11 mouse cellular contexts compared by ENCODE assay signal in genomic region chr5:24871276-24871675, GRCm38 (mm10). TPM values are rescaled to one million over a fixed set of nuclear protein-coding genes. Genes with fewer than 3 reads are reported as not detected.
DNase-seq lines count a peak whose midpoint lies in the region; ATAC-seq and TF ChIP-seq lines count a peak whose summit lies in the region.
"Had no signal": no experiment of that assay in that cellular context is flagged by ENCODE, and none has a peak within 500 bp of the region (broad histone marks: within the 10 kb centered on the region; RNA-seq: fewer than 3 reads in every experiment).

No protein-coding gene starts in this region.

- intact Hi-C loops in left cerebral cortex, adult 2 months (cut with DNase I), result no loop called here

- H3K4me1 ChIP-seq in heart, embryonic 11.5 days (ENCODE audit: control insufficient read depth, insufficient read depth, low read length), result no peaks in the 10 kb centered on the region
- no peaks in the 10 kb centered on the region for H3K4me1 ChIP-seq in hindbrain, embryonic 11.5 days (replicated peaks; ENCODE audit: control insufficient read depth, insufficient read depth, low read length)
- no peaks in the 10 kb centered on the region for H3K4me1 ChIP-seq in forebrain, postnatal 0 days (ENCODE audit: insufficient read depth)

- DNase-seq in heart, adult 18-20 months, result peak; percentile 31 to 32
- peak; percentile 27 to 41 for DNase-seq in urinary bladder, adult 18-20 months (ENCODE audit: low spot score in 2 of 2)
- DNase-seq in urinary bladder, adult 2 months (ENCODE audit: low spot score), result no peak
- DNase-seq in left cerebral cortex, adult 2 months (ENCODE audit: extremely low spot score in 1 of 2, low spot score in 2 of 2), result peak; percentile 53 to 61
- no peak for DNase-seq in hindbrain, embryonic 11.5 days (ENCODE audit: low spot score)
- no peak for DNase-seq in ovary, postnatal 10 days (ENCODE audit: low spot score)
- DNase-seq in forebrain, postnatal 0 days, result no peak
- DNase-seq: embryo, embryonic 11 days had no signal

- peaks cover 19% of the 10 kb centered on the region for H3K36me3 ChIP-seq in heart, embryonic 11.5 days (ENCODE audit: control insufficient read depth, insufficient read depth, low read length)
- H3K36me3 ChIP-seq in hindbrain, embryonic 11.5 days (ENCODE audit: control insufficient read depth, insufficient read depth, low read length), result 0 out of 2 replicates have a peak, but pooled peaks cover 4% of the 10 kb centered on the region
- peaks cover 56% of the 10 kb centered on the region for H3K36me3 ChIP-seq in forebrain, postnatal 0 days (ENCODE audit: insufficient read depth)
- H3K36me3 ChIP-seq: liver, embryonic 15.5 days had no signal

- no peaks in the 10 kb centered on the region for H3K9me3 ChIP-seq in heart, embryonic 11.5 days (replicated peaks; ENCODE audit: control insufficient read depth, low read length)
- H3K9me3 ChIP-seq in hindbrain, embryonic 11.5 days (ENCODE audit: control insufficient read depth, low read length), result no peaks in the 10 kb centered on the region
- no peaks in the 10 kb centered on the region for H3K9me3 ChIP-seq in forebrain, postnatal 0 days (ENCODE audit: low read length)
- H3K9me3 ChIP-seq: liver, embryonic 15.5 days had no signal

- H3K9ac ChIP-seq in heart, embryonic 11.5 days (ENCODE audit: low read depth, low read length), result no peak overlapping the region
- H3K9ac ChIP-seq in hindbrain, embryonic 11.5 days (ENCODE audit: low read depth, low read length), result no peak overlapping the region
- H3K9ac ChIP-seq in forebrain, postnatal 0 days, result no peak overlapping the region
- H3K9ac ChIP-seq: liver, embryonic 15.5 days had no signal

- WGBS in heart, embryonic 11.5 days (ENCODE audit: insufficient replicate concordance), result 82% methylated on average over 12 of the region's 12 CpGs
- WGBS in hindbrain, embryonic 11.5 days, result 94% methylated on average over 12 of the region's 12 CpGs
- WGBS in forebrain, postnatal 0 days, result 96% methylated on average over 12 of the region's 12 CpGs

- no peak for ATAC-seq in heart, embryonic 11.5 days (replicated peaks; ENCODE audit: insufficient number of reproducible peaks, low FRiP score, low TSS enrichment)
- no peak for ATAC-seq in hindbrain, embryonic 11.5 days (ENCODE audit: low FRiP score)
- ATAC-seq in forebrain, postnatal 0 days, result no peak

- no peaks in the 10 kb centered on the region for H3K27me3 ChIP-seq in heart, embryonic 11.5 days (ENCODE audit: control insufficient read depth, insufficient read depth, low read length)
- H3K27me3 ChIP-seq in hindbrain, embryonic 11.5 days (ENCODE audit: control insufficient read depth, insufficient read depth, low read length), result no peaks in the 10 kb centered on the region
- no peaks in the 10 kb centered on the region for H3K27me3 ChIP-seq in forebrain, postnatal 0 days (ENCODE audit: insufficient read depth, low read length)
- H3K27me3 ChIP-seq: liver, embryonic 15.5 days had no signal

- H3K27ac ChIP-seq in heart, embryonic 11.5 days (ENCODE audit: low read depth, low read length), result no peak overlapping the region
- H3K27ac ChIP-seq in left cerebral cortex, adult 2 months, result no peak overlapping the region
- H3K27ac ChIP-seq in hindbrain, embryonic 11.5 days (ENCODE audit: low read depth, low read length), result no peak overlapping the region
- no peak overlapping the region for H3K27ac ChIP-seq in forebrain, postnatal 0 days (ENCODE audit: low read depth, low read length)
- H3K27ac ChIP-seq: kidney, postnatal 0 days had no signal

- no peak overlapping the region for H3K4me2 ChIP-seq in heart, embryonic 11.5 days
- no peak overlapping the region for H3K4me2 ChIP-seq in hindbrain, embryonic 11.5 days (replicated peaks; ENCODE audit: low read depth, low read length)
- H3K4me2 ChIP-seq in forebrain, postnatal 0 days (ENCODE audit: low read depth), result no peak overlapping the region
- H3K4me2 ChIP-seq: liver, embryonic 15.5 days had no signal

- no peak overlapping the region for H3K4me3 ChIP-seq in heart, embryonic 11.5 days (ENCODE audit: low read depth, low read length)
- no peak overlapping the region for H3K4me3 ChIP-seq in left cerebral cortex, adult 2 months
- no peak overlapping the region for H3K4me3 ChIP-seq in hindbrain, embryonic 11.5 days (ENCODE audit: low read depth, low read length)
- H3K4me3 ChIP-seq in forebrain, postnatal 0 days (ENCODE audit: low read depth, low read length), result no peak overlapping the region
- H3K4me3 ChIP-seq: liver, embryonic 15.5 days had no signal

- no peak for TF ChIP-seq CTCF in left cerebral cortex, adult 2 months (IDR thresholded peaks at IDR 0.05)
- no peak for TF ChIP-seq CTCF in forebrain, postnatal 0 days (IDR thresholded peaks at IDR 0.05; ENCODE audit: low read depth)

RNA-seq across cellular contexts. Expression of gene Rheb, which starts 28.9 kb away (rescaled TPM):
- 10 to 100 TPM; 82.6 to 85.7 TPM for total RNA-seq in heart, adult 18-20 months (2021)
- polyA plus RNA-seq in heart, embryonic 11.5 days (2014; fragmentation: Nextera tagmentation; extraction: Ambion mirVana), result 242 and 245 TPM in 2 replicates
- 104 and 112 TPM in 2 replicates for polyA plus RNA-seq in urinary bladder, adult 2 months (2012; rRNA removed)
- total RNA-seq in left cerebral cortex, adult 2 months (2021), result 100 to 1,000 TPM; 124 to 134 TPM
- polyA plus RNA-seq in hindbrain, embryonic 11.5 days (2014; fragmentation: Nextera tagmentation; extraction: Ambion mirVana), result 195 and 202 TPM in 2 replicates
- total RNA-seq in forebrain, postnatal 0 days (2014; rRNA removed), result 117 and 133 TPM in 2 replicates
- 335 and 342 TPM in 2 replicates for polyA plus RNA-seq in forebrain, postnatal 0 days (2015; fragmentation: Nextera tagmentation; extraction: Ambion mirVana)

Comparison
In these comparisons a context has a peak if more than half of its experiments do, and no peak if none do; other contexts are left out.
1. DNase-seq: peak in heart, adult 18-20 months (2 of 2), urinary bladder, adult 18-20 months (2 of 2) and left cerebral cortex, adult 2 months (2 of 2); none in urinary bladder, adult 2 months (single experiment), hindbrain, embryonic 11.5 days (single experiment), ovary, postnatal 10 days (single experiment) and forebrain, postnatal 0 days (single experiment).